Mouse (Mus musculus) heart, postnatal 14 days (tissue): ENCODE results near the gene Glud1. TPM values are rescaled to one million over a fixed set of nuclear protein-coding genes. Genes with fewer than 3 reads are reported as not detected.
A peak's percentile ranks its signal among the peaks of the same experiment; 100 is the strongest.
"Not testable (repeated sequence)": the region's sequence is repeated elsewhere in the genome, so short reads cannot be mapped to it uniquely, and the experiment has no call there.

Experiments
- DNase-seq, 2 experiments: peaks; one replicate each; pipeline ENCODE4 v3.0.0; 2021 to 2022
- intact Hi-C: fragments of 180-260 bp; cut with DNase I; formaldehyde crosslinking; loops from one replicate; pipeline ENCODE4 v1.15.1; 2025
- total RNA-seq, 2 experiments: library from RNA; stranded (reverse); gene quantifications; 2 replicates each; pipeline ENCODE4 v1.2.3; 2021

Glud1 gene
- total RNA-seq, 2 experiments from 2014 or later = 128 to 137 TPM

DNA sequence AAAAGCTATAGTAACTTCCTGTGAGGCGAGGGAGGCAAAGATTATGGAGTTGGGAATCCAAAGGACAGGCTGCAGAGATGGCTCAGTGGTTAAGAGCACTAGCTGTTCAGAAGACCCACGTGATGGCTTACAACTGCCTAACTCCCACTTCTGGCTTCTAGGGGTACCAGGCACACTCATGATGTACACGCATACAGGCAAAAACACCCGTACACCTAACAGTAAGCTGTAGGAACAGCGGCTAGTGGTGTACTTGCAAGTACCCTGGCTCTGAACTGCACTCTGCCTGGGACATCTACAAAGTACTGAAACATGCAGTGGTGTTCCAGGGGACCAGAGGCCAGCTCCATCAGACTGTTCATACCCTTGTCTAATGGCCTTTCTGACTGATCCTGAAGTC is 36.6 kb downstream of the Glud1 start:
- intact Hi-C loops = no loop called here
- no peak for DNase-seq

DNA sequence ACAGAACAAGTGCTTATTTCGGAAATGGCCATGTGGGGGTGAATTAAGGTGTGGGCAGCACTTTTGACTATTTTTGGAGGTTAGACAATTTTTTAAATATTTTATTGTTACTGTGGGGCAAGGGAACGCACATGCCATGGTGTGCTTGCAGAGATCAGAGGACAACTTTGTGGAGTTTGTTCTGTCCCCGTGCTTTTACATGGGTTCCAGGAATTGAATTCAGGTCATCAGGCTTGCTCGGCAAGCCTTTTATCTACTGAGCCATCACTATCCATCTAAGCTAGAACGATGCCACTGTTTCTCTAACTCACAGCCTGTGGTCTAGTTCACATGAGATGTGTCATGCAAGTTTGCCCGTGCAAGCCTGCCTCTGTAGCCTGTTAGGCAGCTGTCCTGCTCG is 37.8 kb downstream of the Glud1 start:
- no peak for DNase-seq
- intact Hi-C loops = no loop called here

DNA sequence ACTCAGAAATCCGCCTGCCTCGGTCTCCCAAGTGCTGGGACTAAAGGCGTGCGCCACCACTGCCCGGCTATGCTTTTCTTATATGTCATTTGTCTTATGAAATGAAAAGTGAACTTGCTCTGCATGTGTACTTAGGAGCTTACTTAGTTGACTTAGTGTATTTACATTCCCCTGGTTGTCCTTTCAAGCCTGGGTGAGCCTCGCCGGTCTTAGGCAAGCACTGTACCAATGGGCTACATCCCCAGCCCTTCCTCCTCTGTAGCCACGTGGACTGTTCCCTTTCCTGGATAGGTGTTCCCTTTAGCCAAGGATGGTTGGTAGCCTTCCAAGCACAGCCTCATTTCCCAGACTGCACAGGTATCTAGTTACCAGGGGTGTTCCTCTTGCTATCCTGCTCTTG is 38.5 kb downstream of the Glud1 start:
- no peak for DNase-seq
- intact Hi-C loops = no loop called here

DNA sequence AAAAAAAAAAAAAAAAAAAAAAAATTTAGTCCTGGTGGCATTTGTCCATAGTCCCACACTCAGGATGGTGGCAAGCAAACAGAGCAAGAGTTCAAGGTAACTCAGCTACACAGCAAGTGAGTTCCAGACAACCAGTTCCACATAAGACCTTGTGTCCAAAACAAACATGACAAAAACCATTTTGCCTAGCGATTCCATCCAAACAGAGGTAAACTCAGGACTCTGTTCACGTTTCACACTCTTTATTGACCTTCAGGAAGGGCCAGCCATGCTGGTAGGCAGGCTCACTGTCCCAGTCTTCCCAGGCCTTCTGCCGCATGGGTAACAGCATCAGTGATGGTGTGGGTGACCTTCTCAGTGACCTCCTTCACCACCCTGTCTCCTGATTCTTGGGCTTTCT is 41.1 kb downstream of the Glud1 start:
- no peak for DNase-seq
- intact Hi-C loops = no loop called here

DNA sequence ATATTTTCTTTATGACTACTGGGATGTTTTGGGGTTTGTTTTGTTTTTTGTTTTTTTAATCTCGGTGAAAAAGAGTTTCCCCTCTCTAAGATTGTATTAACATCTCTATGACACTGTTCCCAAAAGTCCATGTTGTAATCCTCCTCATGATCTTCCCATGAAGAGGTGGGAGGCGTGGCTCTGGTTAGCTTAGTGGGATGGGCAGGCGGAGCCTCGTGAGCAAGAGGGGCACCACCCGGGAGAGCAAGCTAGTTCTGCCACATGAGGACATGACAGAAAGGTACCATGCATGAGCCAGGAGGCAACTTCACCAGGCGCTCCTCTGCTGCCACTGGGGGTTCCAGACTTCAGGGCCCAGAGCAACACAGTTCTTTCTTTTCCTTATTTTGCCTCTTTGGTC is 42.0 kb downstream of the Glud1 start:
- no peak for DNase-seq
- intact Hi-C loops = no loop called here

DNA sequence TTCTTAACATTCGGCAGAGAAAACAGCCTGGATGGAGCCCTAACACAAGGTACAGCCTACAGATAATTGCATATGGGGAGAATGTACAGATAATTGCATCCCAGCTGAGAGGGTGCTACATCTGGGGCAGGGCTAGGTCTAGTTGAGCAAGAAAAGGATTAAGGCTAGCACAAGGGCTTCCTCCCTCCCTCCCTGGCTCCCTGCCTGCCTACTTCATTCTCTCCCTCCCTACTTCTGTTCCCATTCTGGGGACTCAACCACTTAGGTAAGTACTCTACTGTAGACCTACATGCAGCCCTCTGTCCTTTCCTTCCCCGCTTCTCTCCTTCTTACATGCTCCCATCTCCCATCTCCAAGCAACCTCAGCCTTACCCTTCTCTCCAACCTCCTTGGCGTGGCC is 42.8 kb downstream of the Glud1 start:
- DNase-seq = no peak
- intact Hi-C loops = no loop called here

DNA sequence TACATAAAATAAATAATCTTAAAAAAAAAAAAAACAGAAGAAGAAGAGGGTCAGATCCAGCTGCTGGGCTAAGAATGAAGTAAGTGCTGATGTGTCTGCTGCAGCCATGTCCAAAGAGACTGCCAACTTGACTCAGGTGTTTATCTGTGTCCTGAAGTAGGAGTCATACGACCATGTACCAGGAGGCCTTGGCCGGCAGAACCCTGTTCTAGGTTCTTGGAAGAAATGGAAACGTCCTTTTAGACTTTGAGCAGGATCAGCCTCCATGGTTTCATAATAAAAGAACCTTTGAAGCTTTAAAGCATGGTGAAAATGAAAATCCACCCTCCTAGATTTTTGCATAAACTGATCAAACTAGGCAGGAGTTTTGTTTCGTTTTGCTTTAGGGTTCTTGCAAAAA is 43.9 kb downstream of the Glud1 start:
- DNase-seq = no peak
- intact Hi-C loops = no loop called here

DNA sequence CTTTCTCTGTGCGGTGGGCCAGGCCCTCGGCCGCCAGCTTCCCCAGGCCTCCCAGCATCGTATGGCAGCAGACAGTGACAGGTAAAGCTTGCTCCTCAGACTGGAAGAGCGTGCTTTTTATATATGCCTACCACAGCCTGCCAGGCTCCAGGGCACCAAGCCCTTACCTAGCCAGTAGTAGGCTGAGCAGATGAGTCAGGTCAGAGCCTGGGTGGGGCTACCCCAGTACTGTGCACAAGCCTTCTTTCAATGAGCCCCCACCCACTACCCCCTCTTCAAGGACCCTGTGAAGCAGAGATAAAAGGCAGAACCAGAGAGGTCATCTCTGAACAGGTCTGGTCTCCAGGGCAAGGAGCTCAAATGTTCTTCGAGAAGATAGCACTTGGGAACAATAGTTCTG is 44.8 kb downstream of the Glud1 start, which contains the start of gene Fam25c:
TSS of gene Fam25c (minus strand) at position 133 of the 400 bp plus-strand sequence.
- intact Hi-C loops = no loop called here
- no peak for DNase-seq

DNA sequence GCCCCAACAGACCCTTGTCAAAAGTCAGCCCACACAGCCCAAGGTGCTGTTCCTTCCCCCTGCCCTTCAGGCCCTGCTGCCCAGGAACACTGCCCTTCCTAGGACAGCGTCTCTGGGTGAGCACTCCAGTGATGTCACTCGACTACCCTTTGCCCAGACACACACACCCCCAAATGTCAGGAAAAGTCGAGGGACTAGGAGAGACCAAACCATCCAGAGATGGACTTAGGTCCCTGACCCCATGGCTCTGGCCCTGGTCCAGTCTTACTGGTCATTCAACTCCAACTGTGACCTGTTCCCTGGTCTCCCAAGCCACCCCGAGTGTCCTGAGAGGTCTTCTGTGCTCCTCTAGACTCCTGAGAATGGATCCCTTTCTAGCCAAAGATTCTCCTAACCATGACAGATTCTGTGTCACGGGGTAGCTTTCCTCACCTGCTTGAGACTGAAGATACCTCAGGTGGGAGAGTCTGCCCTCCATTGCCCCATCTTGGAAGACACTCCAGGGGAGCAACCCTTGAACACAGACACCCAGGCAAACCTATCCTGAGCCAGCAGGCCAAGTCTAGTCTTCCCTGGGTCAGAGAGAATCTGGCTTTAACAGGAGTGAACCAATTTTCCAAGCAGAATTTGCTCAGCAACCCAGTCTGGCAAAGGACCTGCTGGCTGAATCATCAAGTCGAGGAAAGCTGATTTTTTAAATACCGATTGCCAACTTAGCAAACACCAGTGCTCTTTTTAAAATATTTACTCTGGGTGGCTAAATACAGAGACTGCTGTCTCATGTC is 47.3 kb downstream of the Glud1 start:
- DNase-seq = no peak
- intact Hi-C loops = no loop called here

DNA sequence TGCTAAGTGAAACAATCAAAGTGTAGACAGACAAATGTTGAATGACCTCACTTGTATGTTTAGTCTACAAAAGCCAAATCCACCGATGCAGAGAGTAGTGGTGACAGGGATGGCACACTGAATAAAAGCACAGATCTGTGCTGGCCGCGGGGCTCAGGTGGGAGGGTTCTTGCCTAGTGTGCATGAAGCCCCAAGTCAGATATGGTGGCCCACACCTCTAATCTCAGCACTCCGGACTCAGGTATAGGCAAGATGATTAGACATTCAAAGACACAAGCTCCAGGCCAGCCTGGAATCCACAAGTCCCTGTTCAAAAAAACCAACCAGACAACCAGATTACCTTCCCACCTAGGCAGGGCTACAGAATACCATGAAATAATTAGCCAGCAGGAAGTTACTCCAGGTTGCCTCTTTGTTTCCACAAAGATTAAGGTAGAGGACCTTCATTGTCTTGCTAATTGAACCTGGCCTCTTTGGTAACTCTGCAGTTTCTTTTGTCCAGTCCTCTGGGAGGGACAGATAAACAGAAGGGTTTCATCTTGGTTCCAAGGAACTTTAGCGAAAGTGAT is 49.2 kb downstream of the Glud1 start:
- intact Hi-C loops = loop anchor here (5.0 kb wide), 1 partner anchor 47 kb away; the partner anchor contains the start of genes Glud1 and Shld2
- no peak for DNase-seq

DNA sequence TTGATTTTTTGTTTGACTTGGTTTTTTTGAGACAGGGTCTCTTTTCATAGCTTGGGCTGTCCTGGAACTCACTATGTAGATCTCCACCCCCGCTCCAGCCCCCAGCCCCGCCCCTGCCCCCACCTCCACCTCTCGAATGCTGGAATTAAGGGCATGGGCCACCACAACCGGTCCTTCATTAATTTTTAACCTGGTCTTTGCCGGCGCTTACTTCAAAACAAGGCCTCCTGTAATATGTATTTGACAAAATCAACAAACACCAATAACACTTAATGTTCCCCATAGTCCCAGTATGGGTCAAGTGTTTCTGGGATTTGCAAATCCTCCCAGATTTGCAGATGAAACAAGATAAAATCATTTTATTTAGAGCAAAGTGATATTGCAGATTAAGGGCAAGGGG is 49.7 kb downstream of the Glud1 start:
- no peak for DNase-seq
- intact Hi-C loops = loop anchor here (5.0 kb wide), 1 partner anchor 48 kb away; the partner anchor contains the start of genes Glud1 and Shld2

DNA sequence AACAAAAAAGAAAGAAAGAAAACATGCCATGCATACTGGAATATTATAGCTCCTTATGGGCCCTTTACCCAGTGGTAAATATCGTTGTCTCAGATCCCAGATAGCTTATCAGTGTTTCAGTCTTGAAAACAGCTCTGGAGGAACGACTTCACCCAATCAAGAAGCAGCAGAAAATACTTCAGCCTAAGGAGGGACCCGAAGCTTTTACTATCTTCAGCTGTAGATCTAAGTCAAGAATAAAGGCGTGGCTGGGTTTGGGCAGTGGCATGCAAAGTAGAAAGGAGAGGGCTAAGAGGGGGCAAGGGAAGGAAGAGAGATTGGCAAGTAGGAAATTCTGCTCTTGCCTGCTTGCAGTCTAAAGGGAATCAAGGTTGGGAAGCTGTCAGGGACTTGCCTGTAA is 51.6 kb downstream of the Glud1 start:
- no peak for DNase-seq
- intact Hi-C loops = loop anchor here (1.0 to 5.0 kb wide), 2 partner anchors 50 to 88 kb away; partner anchors contain the start of genes Glud1 and Shld2

DNA sequence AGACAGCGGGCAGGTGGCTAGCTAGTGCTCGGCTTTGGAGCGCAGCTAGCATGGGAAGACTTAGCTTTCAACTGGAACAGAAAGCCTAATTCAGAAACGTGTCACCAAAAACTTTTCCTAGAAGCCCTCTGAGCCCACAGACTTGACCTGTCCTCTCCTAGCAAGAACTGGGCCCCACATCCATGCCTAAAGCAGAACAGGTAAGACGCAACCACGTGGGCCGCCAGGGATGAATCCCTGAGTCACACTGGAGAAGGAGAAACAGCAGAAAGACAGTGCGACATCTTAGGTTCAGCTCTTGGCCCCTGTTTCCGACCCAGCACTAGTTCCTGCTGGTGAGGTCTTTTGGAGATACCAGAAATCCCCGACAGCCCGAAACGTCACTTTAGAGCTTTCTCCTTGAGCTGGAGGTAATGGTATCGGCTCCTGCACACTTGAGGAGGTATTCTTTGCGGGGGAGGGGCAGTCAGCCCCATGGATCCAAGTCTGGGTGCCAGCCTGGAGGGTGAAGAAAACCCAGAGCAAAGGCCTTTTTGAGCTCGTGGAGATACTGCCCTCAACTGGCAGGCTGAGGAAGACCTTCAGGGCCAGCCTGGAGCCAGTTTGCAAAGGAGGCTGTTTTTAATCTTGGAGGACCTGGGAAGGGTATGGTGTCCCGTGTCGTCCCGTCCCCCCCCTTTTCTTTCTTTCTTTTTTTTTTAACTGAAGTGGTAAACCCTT is 52.4 kb downstream of the Glud1 start:
- DNase-seq = peak; percentile 64 to 72
- intact Hi-C loops = loop anchor here (1.0 to 5.0 kb wide), 2 partner anchors 51 to 89 kb away; partner anchors contain the start of genes Glud1 and Shld2

DNA sequence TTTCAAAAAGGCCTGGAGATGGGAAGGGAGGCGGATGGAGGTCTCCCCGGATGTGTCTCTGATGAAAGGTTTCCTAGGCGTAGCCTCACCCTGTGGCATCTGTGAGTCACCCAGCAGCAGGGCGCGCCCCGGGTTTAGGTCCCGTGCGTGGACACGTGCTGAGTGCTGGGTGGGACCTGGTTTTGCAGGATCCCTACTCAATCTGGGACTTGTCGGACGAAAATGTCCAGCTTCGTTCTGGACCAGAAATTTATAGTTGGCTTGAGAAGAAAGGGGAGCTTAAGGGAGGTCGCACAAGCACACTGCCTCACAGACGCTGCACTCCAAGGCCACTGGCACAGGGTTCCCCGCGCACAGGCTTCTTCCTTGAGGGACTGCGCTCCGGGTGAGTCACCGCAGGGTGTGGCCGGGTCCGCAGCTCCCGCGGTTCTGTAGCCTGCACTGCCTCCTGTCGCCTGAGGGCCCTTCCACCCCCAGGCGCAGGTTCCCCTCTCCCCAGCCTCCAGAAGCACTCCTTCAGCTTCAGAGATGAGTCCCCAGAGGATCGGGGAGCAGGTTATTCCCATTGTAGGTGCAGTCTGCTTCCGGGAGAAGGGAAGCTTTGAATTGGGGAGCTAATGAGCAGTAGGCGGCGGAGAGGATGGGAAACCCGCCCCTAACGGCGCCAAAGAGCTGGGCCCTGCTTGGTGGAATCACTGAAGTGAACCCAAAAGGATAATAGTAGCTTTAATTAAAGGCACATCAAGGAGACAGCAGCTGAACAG is 53.1 kb downstream of the Glud1 start:
- intact Hi-C loops = loop anchor here (5.0 kb wide), 1 partner anchor 51 kb away; the partner anchor contains the start of genes Glud1 and Shld2

DNA sequence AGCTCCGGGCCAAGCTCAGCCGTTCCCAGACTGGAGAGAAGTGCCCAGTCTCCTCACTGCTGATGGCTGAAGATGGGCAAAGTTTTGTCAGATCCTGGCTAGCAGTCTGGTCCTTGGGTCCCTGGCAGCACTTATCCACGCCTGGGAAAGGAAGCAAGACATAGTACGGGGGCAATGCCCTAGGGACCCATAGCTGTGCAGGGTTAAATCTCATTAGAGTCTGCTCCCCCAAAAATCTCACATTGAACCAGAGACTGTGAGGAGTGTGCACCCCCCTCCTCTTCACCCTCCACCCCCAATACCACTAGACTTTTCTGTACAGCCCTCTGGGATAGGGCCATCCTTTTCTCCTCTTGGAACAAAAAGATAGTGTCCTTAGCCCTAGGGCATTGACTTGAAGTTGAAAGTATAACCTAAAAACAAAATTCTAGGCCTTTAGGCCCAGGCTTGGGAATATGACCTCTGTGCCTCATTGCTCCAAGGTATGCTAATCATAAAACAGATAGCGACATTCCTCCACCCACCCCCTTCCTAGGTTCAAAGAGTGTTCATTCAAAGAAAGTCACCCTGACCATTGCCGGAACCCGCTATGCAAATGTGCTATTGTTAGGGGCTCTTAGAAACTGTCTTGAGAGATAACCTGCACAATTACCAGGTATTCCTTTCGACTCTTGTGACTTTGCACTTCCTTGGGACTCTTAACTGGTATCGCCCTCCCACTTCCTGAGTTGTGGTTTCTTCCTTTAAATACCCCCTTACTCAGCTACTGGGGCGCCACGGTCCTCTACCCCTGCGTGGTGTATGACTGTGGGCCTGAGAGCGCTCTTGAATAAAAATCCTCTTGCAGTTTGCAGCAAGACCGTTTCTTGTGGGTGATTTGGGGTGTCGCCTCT is 54.0 kb downstream of the Glud1 start:
- DNase-seq = not testable (repeated sequence)
- intact Hi-C loops = loop anchor here (5.0 kb wide), 1 partner anchor 52 kb away; the partner anchor contains the start of genes Glud1 and Shld2

More for the DNA sequence above, 53.1 kb downstream of the Glud1 start:
- peak; percentile 73 for DNase-seq

DNA sequence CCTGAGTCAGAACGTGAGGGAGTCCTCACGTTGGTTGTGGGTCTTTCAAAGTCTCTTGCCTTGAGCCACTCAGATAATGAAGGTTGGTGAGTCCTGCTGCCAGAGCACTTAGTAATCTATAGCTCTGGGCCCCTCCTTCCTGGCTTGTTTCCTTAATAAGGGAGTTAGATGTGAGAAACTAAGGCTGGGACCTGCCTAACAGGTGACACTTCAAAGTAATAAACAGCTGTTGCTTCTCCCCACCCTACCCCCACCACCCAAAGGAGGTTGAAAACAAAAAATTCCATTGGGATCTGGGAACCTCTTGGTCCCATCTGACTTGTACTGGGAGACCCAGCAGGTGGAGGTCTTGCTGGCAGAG is 54.6 kb downstream of the Glud1 start:
- intact Hi-C loops = no loop called here
- DNase-seq = no peak

DNA sequence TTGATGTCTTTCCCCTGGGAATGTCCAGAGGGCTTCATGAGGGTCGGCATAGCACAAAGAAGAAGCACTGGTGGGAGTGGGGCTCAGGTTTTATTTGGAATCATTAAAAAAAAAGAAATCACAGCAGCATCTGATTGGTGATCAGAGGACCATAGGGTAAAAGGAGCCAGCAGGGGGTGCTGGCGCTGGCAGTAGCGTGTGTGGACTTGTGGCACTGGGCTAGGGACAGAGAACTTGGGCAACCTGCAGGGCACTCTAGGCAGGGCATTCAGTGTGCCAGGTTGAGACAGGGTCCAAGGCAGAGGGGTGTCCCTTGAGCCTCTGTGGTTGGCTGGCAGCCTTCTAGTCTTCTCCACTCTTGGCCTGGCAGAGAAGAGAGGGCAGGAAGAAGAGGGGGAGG is 59.7 kb downstream of the Glud1 start:
- intact Hi-C loops = loop anchor here (5.0 to 10.0 kb wide), 3 partner anchors 37 to 285 kb away; partner anchors contain the start of gene Anxa8
- no peak for DNase-seq

DNA sequence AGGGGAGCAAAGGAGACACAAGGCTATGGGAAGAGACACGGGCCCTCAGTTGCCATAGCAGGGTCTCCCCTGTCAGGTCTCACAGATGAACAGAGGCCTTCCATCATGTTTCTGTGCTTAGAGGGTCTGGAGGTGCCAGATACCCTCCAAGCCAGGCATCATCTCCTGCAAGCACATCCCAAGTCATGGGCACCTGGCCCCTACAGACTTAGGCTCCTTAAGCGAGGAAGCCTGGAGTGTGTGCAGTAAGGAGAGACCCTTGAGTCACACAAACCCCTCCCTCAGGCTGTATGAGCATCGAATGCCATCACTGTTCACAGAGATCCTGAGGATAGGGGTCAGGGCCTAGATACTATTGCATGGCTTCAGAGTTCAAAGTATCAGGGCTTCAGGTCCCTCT is 60.4 kb downstream of the Glud1 start:
- no peak for DNase-seq
- intact Hi-C loops = loop anchor here (5.0 to 10.0 kb wide), 3 partner anchors 36 to 286 kb away; partner anchors contain the start of gene Anxa8

DNA sequence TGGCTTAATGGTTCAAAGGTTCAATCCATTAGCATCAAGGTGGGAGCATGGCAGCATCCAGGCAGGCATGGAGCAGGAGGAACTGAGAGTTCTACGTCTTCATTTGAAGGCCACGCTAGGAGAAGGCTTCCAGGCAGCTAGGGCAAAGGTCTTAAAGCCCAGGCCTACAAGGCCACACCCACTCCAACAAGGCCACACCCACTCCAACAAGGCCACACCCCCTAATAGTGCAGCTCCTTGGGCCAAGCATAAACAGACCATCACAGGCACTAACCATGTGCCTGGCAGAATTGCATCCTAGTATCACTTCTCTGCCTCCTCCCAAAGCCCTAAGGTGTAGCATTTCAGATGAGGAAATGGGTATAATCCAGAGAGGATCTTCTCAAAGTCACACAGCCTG is 61.2 kb downstream of the Glud1 start:
- no peak for DNase-seq
- intact Hi-C loops = loop anchor here (5.0 to 10.0 kb wide), 3 partner anchors 36 to 287 kb away; partner anchors contain the start of gene Anxa8
